Mouse (Mus musculus): ENCODE data around the gene Cacna1s.
A peak's percentile ranks its signal among the peaks of the same experiment; 100 is the strongest.

The Cacna1s gene

DNA sequence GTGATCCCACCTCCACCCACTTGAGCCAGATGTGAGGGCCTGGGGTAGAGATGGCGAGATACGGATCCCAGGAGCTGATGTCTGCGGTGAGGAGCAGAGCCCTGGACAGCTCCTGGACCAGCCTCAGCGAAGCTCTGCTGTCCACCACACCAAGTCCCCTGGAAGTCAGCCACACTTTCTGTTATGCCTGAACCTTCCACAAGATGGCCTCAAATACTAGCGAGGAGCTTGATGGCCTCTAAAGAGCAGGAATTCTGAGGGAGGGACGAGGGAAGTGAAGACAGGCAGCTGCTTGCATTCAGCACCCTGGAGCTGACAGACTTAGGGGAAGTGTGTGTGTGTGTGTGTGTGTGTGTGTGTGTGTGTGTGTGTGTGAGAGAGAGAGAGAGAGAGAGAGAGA, 1.1 kb upstream of the Cacna1s start:
- DNase-seq (ENCODE audit: low spot score) = peak; percentile 63

DNA sequence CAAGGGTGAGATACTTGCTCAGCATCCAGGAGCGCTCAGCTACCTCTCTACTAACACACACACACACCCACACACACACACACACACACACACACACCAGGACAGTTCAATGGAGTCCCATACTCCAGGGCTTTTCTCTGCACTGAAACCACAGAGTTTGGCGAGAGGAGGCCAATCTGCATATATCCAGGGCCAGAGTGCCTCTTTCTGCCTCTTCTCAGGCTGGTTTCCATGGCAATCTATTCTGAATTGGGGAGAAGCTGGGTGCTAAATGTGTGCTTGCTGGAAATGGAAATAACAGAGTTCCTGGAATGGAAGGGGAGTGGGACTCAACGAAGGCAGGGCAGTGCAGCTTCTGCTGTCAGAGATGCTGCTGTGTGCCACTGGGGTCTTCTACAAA, 3.2 kb downstream of the Cacna1s start:
- DNase-seq (ENCODE audit: low spot score) = peak; percentile 39

DNA sequence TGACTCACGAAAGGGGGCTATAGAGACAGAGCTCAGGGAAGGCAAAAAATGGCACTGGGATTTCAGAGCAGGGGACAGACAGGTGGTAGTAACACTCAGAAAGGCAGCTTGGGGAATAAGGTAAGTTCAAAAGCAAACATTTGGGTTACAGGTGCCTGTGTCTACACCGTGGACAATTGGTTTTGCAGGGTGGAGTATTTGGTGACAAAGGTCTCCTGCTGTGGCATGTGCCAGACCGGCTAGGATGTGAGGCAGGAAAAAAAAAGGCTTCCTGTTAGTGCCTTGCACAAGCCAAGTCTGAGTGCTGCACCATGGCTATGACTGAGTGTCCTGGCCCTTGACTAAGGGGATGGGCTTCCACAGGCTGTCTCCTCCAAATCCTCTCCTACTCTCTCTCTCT, 6.0 kb downstream of the Cacna1s start:
- DNase-seq (ENCODE audit: low spot score) = no peak

DNA sequence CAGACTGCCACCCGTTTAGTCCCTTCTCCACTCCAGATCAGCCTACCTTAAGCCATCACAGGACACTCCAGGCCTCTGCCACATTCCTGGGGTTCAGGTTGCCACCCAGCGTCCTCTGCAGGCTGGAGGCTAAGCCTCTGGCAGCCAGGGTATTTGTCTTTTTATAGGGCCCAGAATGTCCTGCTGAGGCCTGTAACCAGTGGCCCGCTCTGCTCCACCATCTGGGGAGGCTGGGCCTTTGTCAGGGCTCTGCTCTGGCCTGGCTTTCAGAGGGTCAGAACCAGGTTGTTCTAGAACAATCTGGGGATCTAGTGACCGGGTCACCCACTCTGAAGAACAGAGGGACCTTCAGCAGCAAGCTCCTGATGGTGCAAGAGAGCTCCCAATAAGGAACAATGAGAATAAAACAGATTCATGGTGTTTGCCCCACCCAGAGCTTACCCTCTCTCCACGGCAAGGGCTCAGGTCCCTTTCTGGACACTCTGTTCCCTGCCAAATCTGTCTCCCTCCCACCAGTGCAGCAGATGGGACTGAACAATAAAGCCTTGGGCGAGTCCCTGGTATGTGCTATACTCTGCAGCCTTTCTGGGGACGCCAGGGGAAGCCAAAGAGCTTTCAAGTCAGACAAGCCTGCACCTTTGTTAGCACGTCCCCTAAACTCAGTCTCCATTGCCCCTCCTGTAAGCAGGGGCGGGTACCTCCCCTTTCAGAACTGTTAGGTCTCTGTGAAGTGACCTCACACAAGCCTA, 8.7 kb downstream of the Cacna1s start:
- peak; percentile 71 for DNase-seq (ENCODE audit: low spot score)

DNA sequence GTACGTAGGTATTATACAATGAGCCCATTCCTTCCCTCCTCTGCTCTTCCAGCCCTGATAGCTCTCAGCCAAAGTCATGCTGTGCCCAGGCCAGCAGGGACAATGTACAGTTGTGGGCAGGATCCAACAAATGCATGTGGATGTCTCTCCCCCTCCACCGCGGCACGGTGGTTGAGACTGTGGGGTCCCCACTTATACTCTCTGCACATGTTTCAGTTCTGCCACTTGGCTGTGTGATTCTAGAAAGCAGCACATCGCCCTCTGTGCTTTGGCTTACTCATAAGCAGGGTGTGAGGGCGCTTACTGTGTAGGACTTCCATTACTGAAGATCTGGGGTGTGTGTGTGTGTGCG, 9.2 kb downstream of the Cacna1s start:
- no peak for DNase-seq (ENCODE audit: low spot score)

DNA sequence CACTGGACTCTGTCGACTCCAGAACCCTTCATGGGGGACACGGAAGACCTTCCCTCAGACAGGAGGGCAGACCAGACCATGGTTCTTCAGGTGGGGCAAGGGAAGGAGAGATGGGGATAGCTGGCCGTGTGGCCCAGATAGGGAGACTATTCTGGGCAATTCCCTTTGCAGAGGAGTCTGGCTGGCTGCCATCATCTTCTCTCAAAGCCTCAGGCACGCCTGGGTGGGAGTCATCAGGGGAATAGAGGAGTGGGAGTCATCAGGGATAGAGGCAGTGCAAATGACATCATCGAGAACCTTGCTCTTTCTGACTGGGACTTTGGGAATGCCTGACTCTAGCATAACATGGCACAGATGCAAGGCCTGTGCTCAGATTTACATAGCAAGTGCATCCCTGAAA, 11.4 kb downstream of the Cacna1s start:
- no peak for DNase-seq (ENCODE audit: low spot score)

DNA sequence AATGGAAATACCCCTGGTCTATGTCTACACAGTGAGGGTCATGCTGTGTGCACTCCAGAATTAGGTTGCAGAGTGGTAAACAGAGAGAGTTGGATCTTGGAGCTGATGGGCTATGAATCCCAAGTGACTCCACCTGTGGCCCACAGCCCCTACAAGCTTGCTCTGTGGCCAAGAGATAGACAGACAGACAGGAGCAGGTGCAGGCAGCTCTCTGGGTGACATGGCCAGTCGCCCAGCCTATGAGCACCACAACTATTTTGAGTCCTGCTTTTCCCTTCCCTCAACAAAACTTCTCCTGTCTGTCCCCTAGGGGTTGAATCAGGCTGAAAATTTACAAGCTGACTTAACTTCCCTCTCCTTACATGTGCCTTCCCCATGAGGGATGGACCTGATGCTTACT, 14.1 kb downstream of the Cacna1s start:
- no peak for DNase-seq (ENCODE audit: low spot score)

DNA sequence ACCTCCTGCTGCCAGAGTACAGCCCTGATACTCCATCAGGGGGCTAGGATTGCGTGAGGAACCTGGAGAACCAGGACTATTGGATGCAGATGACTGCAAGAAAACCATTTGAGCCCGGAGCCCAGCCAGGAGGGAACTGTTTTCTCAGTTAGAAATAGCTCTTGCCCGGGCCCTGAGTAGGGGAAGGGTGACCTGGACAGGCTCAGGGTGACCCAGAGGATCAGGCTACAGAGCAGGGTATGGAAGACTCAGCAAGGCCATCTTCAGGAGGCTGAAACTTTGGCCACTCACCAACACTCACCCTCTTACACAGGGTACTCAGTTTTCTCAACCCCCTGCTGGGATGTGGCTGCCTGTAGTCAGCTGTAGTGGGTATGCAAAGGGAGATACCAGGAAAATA, 15.0 kb downstream of the Cacna1s start:
- no peak for DNase-seq (ENCODE audit: low spot score)

DNA sequence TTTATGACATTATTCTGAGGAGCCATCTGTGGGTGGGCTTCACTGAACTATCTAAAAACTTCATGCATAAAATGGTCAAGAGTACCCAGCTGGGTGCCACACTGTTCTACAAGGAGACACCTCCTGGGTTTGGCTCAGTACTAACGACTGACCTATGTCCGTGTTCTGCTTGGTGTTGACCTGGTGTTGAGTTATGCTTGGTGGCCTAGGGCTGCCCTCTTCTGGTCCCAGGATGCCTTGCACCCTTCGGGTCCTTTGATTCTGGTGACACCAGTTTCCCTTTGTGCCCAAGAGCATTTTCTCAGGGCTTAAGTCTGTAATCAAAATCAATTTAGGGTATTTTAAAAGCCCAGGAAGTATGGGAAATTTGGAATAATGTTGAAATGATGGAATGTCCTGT, 23.5 kb downstream of the Cacna1s start:
- DNase-seq (ENCODE audit: low spot score) = no peak

DNA sequence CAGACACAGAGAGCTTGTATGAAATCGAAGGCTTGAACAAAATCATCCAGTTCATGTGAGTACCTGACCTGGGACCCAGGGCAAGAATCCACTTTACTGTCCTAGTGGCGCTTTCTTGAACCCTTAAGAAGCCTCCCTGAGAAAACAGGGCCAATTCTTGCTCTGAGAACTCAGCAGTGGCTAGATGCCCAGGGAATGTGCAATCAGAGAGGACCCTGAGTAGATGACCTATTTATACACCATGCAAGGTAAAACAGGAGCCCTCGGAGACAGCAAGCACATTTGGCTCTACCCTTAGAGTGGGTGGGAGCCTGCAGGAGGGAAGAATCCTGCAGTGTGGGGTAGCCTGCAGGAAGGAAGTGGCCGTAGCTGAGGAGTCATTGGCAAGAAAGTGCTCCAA, 25.1 kb downstream of the Cacna1s start:
- DNase-seq (ENCODE audit: low spot score) = no peak

DNA sequence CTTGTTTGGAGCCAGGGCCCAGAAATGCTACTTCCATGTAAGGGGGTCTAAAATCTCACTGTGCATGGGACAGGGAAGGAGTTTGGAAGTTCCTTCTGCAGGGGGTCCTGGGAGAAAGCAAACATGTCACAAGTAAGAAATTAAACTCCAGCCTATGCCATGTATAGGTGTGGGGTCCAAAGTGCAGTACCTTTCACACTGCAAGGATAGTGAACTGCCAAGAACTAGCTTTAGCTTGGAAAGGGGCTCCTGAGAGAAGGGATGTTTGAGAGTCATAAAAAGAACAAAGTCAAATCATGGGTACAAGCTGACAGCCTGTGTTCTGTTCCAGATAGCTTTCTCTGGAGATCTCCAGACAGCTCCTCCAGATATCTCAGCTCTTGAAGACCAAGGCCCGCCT, 28.6 kb downstream of the Cacna1s start:
- no peak for DNase-seq (ENCODE audit: low spot score)

DNA sequence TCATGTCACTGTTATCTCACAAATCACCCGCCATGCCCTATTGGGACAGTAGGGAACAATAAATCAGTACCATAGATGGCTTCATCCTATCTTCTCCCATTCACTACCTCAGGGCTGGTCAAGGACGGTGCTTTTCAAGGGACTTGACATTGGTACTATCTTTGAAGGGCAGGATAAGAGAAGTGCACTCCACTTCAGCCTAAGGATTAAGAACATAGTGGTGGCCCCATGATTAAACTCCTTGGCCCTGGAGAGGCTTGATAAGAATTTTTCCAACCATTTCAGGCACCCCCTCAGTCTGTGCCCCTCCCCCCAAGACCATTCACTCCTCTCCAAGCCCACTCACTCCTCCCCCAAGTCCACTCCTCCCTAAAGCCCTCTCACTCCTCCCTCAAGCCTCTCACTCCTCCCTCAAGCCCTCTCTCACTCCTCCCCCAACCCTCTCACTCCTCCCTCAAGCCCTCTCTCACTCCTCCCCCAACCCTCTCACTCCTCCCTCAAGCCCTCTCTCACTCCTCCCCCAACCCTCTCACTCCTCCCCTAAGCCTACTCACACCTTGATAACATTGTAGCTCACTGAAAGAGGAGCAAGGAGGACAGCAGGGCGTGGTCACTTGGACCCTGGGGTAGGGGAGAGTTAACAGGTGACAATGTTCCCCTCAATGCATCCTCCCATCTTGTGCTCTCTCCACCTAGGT, 33.6 kb downstream of the Cacna1s start:
- DNase-seq (ENCODE audit: low spot score) = no peak

DNA sequence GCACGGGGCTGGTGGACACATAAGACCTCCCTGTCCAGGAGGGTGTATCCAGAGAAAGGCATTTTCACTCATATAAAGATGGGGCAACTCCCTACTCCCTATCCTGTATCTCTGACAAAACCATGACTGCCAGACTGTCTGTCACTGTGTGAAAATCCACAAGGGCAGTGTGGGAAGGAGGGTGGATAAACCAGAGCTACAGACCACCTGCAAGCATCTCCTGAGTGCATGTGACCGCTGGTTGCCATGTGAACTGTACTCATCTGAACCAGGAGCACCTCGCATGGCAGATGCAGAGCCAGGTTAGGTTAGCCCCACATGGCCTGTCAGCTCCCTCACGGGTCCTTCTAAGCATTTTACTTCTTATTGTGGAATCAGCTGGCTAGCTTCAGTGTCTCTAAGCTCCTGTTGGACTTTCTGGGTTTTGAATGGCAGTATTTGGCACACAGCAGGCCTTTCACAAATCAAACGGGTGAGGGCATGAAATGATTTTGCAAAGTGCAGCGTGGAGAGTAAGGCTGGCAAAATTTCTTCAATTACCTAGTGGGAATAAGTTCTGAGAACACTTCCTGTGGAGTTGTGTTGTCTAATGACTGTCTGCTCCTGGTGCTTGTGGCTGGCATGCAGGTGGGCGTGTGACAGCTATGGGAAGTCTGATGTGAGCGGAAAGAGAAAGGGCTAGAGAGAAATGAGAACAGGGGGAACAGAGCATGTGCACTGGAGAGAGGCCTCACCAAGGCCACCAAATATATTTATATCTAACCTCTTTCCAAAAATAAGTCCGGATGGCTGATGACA, 37.0 kb downstream of the Cacna1s start:
- DNase-seq (ENCODE audit: low spot score) = no peak

DNA sequence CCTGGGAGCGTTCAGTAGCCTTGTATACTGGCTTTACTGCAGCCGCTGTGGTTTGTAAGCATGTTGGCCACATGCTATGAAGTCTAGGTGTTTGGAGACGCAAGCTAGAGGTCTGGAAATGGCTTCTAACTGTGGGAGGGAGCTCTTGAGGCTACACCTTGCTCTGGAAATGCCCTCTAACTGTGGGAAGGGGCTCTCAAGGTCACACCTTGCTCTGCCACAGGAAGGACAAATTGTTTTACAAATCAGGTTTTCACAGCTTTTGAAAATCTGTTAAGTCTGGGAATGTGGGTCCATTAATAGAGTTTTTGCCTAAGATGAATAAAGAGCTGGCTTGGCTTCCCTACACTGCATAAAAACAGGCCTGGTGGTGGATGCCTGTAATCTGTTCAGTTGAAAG, 41.2 kb downstream of the Cacna1s start:
- no peak for DNase-seq (ENCODE audit: low spot score)

DNA sequence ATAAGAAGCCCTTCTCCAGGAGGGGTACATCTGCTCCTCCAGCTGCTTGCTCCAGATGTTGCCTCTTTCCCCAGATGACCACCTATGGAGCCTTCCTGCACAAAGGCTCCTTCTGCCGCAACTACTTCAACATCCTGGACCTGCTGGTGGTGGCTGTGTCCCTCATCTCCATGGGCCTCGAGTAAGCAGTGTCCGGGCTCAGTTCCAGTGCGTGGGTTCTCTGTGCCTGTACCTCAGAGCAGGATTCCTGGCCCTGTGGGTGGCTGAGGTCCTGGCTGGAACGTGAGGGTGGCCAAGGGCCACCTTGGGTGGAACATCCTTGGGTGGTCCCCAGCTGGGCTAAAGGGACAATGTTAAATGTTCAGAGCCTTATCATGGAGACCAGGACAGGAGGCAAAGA, 42.3 kb downstream of the Cacna1s start:
- DNase-seq (ENCODE audit: low spot score) = no peak

DNA sequence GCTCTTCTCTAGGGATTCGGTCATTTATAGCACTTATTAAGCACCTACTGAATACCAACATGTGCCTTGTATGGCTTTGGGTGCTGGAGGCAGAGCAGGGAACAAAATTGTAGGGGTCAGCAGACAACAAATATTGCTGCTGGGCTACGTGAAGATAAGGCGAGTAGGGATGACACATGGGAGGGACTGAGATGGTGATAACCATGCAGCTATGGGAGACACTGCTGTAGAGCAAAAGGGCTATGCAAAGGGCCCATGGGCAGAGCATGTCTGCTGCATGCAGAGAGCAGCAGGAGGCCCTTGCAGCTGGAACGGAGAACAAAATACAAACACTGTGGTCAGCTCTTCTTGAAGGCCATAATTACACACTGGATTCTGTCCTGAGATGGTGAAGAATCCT, 49.5 kb downstream of the Cacna1s start:
- no peak for DNase-seq (ENCODE audit: low spot score)

DNA sequence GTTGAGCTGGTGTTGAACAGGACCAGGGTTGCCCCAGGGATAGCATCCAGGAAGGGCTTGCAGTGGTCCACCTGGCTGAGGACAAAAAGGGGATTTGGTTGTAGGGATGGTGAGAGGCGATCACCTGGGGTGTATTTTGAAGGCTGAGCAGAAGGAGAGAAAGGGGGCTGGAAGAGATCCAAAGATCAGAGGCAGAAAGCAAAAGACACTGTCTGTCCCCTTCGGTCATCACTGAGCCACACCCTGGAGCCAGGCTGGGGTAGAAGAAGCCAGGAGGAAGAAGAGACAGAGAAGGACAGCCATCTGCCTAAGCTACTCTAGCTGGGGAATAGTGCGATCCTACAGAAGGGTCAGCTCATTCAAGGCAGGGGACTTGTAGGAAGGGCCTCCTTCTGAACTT, 50.0 kb downstream of the Cacna1s start:
- no peak for DNase-seq (ENCODE audit: low spot score)

DNA sequence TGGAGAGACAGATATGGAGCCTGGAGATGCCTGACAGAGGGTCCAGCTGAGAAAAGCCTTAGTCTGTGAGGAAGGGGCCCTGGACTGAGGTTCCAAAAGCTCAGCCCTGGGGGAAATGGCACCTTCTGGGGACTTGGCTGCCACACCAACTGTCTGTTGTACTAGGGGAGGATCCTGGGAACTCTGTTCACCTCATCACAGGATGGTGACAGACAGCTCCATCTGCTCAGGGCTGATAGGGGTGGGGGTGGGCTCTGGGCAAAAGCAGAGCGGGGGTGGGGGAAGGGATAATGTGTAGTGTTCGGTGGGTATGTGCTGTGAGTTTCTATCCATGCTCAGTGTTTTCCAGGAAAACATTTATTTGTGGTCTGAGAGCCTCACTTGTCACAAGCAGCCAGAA, 50.4 kb downstream of the Cacna1s start:
- no peak for DNase-seq (ENCODE audit: low spot score)

DNA sequence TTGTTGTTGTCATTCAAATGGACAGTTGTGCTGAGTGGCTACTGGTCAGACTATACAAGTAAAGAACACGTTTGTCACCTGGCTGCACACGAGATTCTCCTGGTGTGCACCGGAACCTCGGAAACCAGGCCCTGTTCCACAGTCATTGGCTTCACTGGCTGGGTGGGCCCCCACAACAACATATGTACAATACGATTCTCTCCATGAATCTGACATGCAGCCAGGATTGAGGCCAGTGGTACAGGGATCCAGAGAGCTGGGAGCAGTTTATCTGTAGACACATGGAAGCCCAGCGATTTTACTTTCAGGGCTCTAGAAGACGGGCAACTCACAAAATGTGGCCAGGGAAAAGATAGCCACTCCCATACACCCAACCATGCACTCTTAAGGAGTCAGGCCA, 51.1 kb downstream of the Cacna1s start:
- no peak for DNase-seq (ENCODE audit: low spot score)

DNA sequence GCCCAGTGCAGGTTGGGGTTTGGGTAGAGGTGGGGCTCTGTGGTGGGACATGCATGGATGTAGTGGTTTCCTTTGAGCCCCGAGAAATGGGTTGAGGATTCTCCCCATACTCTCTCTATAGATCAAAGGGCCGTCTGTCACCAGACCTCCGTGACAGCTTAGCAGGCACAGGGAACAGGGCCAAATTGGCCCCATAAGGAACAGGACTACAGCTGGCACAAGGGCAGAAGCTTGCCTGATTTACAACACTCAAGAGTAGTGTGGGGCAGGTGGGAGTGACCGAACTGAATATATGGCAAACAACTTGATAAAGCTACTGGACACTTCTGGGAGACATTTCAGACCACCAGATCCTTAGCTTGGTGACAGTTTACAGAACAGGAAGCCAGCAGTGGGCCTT, 52.2 kb downstream of the Cacna1s start:
- no peak for DNase-seq (ENCODE audit: low spot score)

DNA sequence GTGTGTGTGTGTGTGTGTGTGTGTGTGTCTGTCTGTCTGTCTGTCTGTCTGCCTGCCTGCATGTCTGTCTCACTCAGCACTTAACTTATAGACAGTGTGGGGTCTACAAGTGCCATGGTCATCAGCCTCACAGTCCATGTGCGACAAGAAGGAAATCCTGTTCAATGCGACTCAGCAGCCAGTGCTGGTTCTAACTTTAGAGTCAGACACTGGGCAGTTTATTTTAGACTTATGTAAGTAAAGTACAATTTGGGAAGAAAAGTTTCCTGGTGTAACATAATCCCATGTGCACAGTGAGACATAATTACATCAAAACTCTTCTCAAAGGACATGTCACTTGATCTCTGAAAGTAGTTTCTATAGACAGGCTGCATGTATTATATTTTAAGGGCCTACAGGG, 56.9 kb downstream of the Cacna1s start:
- no peak for DNase-seq (ENCODE audit: low spot score)

DNA sequence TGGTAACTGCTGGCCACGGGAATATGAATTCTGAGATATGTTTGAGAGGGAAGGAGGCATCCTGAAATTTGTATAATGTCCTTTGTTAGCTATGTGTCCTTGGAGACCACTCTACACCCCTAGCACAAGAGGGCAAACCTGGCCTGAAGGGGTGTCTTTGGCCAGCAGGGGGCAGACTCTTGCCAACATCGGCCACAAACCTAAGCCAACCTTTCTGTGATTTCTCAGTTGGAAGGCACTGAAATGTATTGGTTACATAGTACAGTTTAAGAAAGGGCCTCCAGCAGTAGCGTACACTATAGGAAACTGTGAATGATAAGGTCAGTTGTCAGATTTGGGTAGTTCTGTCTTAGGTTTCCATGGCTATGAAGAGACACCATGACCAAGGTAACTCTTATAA, 63.6 kb downstream of the Cacna1s start:
- no peak for DNase-seq (ENCODE audit: low spot score)

DNA sequence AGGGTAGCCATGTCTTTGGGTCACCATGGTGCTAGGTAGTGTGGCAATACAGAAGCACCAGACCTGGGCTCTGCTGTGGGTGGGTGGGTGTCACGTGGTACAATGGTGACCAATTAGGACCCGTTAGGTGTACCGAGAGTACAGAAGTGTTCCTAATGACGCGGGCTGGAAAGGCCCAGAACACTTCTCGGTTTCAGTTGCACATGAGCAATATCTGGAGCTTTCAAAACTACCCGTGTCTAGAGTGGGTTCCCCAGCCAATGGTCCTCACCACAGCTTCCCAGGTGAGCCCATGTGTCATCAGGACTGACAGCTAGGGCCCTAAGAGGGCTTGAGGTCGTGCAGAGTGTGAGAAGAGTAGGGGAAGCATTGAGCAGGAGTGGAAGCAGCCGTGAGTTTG, 64.5 kb downstream of the Cacna1s start:
- no peak for DNase-seq (ENCODE audit: low spot score)
